Mouse (Mus musculus) Muller cell, postnatal 12 days (primary cell): ENCODE measurements around the gene Zkscan16.

ENCODE experiments used
- DNase-seq: peaks from one replicate; pipeline ENCODE4 v3.0.0-alpha.2; 2015; ENCODE audit errors: inconsistent ontology term

The Zkscan16 gene

DNA sequence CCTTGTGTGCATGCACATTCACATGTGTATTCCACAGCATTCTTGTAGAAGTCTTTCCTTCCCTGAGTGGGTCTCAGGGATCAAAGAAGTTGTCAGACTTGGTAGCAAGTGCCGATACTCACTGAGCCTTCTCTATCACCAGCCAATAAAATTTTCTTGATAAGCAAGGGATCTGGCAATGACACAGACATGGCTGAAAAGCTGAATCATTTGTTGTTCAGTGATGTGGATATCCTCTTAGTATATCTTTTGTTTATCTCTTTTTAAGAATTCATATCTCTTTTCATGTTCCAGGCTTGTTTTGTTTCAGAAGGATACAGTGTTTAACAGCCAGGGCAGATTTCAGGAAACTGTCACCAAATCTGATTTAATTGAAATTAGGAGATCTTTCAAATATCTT, 55.3 kb downstream of the Zkscan16 start:
- no peak for DNase-seq

DNA sequence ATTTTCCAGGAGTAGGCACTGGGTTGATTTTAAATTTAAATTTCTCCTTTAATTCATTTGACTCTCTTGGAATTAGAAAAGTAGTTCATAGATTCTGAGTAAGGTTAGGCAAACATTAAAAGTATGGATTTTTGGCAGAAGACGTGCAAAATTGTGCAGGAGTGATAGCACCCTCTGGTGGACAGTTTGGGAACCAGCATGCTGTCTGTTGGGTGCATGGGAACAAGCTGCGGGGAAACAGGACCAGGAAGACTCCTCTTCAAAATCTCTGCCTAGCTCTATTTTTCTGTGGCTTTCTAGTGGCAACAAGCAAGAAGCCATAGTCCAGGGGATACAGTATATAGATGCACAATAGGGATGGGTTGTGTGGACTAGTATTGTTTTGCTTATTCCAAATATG, 56.3 kb downstream of the Zkscan16 start:
- peak; percentile 47 for DNase-seq

DNA sequence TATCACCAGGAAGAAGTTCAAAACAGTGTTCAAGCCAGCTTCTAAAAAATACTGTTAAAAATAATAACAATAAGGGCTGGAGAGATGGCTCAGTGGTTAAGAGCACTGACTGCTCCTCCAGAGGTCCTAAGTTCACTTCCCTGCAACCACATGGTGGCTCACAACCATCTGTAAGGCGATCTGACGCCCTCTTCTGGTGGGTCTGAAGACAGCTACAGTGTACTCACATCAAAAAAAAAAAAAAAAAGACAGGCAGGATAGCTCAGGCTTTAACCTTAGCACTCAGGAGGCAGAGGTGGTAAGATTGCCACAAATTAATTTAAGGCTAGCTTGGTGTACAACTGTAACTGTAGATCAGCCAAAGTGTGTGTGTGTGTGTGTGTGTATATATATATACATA, 57.2 kb downstream of the Zkscan16 start:
- no peak for DNase-seq

GRCm38 (mm10) chr4:59002948-59003805, 59.7 kb downstream of the Zkscan16 start, which contains the start of gene Gm20503:
Gm20503 (plus strand) TSS chr4:59003210.
- peak; percentile 93 for DNase-seq

DNA sequence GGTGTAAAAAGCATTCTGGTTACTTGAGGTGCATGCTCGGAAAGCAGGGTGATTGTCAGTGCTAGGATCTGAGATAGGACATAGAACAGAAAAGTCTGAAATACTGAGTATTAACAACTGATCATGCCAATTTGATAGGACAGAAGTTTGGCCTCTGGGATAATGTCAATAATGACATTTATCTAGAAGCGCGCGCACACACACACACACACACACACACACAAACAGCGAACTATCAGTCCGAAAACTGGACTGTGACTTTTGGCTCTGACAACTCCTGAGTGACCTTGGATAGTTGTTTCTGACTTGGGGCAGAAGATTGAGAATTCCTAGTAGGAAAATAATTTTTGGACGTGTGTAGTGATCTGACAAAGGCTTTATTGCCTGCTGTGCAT, 60.4 kb downstream of the Zkscan16 start:
- DNase-seq, result no peak

- no peak for DNase-seq
Measured at GRCm38 (mm10) chr4:59006211-59006610, 62.8 kb downstream of the Zkscan16 start.

DNA sequence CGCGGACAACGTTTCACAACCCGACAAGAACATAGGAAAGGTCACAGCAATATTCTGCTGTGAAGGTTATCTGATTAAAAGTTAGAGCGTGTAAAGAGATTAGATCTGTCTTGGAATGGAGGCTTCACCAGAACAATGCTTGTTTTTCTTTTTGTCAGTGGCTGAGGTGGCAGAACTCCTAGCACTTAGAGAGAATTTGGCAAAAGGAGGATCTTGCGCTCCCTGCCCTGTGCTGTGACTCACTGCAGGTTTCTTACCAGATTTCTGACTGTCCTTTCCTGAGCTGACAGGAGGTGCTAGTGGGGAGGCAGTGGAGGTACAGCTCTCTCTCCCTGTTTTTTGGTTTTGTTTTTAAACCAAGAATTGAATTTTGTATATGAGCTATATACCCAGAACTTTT, 63.6 kb downstream of the Zkscan16 start:
- no peak for DNase-seq
